Mouse (Mus musculus): ENCODE data around the gene Rora. TPM values are rescaled to one million over a fixed set of nuclear protein-coding genes. Genes with fewer than 3 reads are reported as not detected.

The Rora gene
- 10 to 100 TPM; 94.6 to 95.7 TPM for total RNA-seq (2021)
- long read RNA-seq, experiment 1, transcript Rora-202 (10 exons, 2,591 nt): major isoform, 18 of 33 reads
- long read RNA-seq, experiment 1, partial matches to known transcripts: 7 of 33 reads
- long read RNA-seq, experiment 1, other reads (novel, unspliced or antisense): 8 of 33 reads
- long read RNA-seq, experiment 2, transcript Rora-202 (10 exons, 2,591 nt): major isoform, 75 of 120 reads
- long read RNA-seq, experiment 2, partial matches to known transcripts: 16 of 120 reads
- long read RNA-seq, experiment 2, other reads (novel, unspliced or antisense): 29 of 120 reads

- DNase-seq (ENCODE audit: low spot score in 2 of 2): peak; percentile 48 to 49
Observed at GRCm38 (mm10) chr9:68653211-68654038, at the start of gene Rora. TSS of gene Rora (plus strand) at chr9:68653786.

- no peak for DNase-seq (ENCODE audit: low spot score in 2 of 2)
Observed at GRCm38 (mm10) chr9:68614006-68614405, 39.6 kb upstream of the Rora start.

GRCm38 (mm10) chr9:68617116-68617515 is 36.5 kb upstream of the Rora start:
- DNase-seq (ENCODE audit: low spot score in 2 of 2): no peak

GRCm38 (mm10) chr9:68620036-68620435 is 33.5 kb upstream of the Rora start:
- no peak for DNase-seq (ENCODE audit: low spot score in 2 of 2)

GRCm38 (mm10) chr9:68620441-68620840 is 33.1 kb upstream of the Rora start:
- DNase-seq (ENCODE audit: low spot score in 2 of 2): no peak

GRCm38 (mm10) chr9:68624981-68625380 is 28.6 kb upstream of the Rora start:
- no peak for DNase-seq (ENCODE audit: low spot score in 2 of 2)

- DNase-seq (ENCODE audit: low spot score in 2 of 2): no peak
Observed at GRCm38 (mm10) chr9:68637301-68637700, 16.3 kb upstream of the Rora start.

- DNase-seq (ENCODE audit: low spot score in 2 of 2): no peak
Observed at GRCm38 (mm10) chr9:68641123-68641522, 12.5 kb upstream of the Rora start.

GRCm38 (mm10) chr9:68648061-68648460 is 5.5 kb upstream of the Rora start:
- no peak for DNase-seq (ENCODE audit: low spot score in 2 of 2)

GRCm38 (mm10) chr9:68654039-68654332 is 400 bp downstream of the Rora start:
- no peak for DNase-seq (ENCODE audit: low spot score in 2 of 2)

GRCm38 (mm10) chr9:68654333-68655017 is 889 bp downstream of the Rora start:
- peak; percentile 16 for DNase-seq (ENCODE audit: low spot score in 2 of 2)

GRCm38 (mm10) chr9:68655018-68656005 is 1.7 kb downstream of the Rora start:
- DNase-seq (ENCODE audit: low spot score in 2 of 2): peak in 1 of 2 experiments; percentile 40

- no peak for DNase-seq (ENCODE audit: low spot score in 2 of 2)
Observed at GRCm38 (mm10) chr9:68656076-68656795, 2.6 kb downstream of the Rora start.

GRCm38 (mm10) chr9:68656796-68657130 is 3.2 kb downstream of the Rora start:
- no peak for DNase-seq (ENCODE audit: low spot score in 2 of 2)

GRCm38 (mm10) chr9:68670731-68671130 is 17.1 kb downstream of the Rora start:
- no peak for DNase-seq (ENCODE audit: low spot score in 2 of 2)

- DNase-seq (ENCODE audit: low spot score in 2 of 2): no peak
Observed at GRCm38 (mm10) chr9:68672459-68672858, 18.9 kb downstream of the Rora start.

- DNase-seq (ENCODE audit: low spot score in 2 of 2): no peak
Observed at GRCm38 (mm10) chr9:68673221-68673620, 19.6 kb downstream of the Rora start.

GRCm38 (mm10) chr9:68679871-68680374 is 26.3 kb downstream of the Rora start:
- DNase-seq (ENCODE audit: low spot score in 2 of 2): no peak

- no peak for DNase-seq (ENCODE audit: low spot score in 2 of 2)
Observed at GRCm38 (mm10) chr9:68683938-68684337, 30.4 kb downstream of the Rora start.

- DNase-seq (ENCODE audit: low spot score in 2 of 2): no peak
Observed at GRCm38 (mm10) chr9:68685562-68685961, 32.0 kb downstream of the Rora start.

Measured in adrenal gland, postnatal 4 days (tissue).